8 mouse cellular contexts compared by ENCODE assay signal in the genomic region with DNA sequence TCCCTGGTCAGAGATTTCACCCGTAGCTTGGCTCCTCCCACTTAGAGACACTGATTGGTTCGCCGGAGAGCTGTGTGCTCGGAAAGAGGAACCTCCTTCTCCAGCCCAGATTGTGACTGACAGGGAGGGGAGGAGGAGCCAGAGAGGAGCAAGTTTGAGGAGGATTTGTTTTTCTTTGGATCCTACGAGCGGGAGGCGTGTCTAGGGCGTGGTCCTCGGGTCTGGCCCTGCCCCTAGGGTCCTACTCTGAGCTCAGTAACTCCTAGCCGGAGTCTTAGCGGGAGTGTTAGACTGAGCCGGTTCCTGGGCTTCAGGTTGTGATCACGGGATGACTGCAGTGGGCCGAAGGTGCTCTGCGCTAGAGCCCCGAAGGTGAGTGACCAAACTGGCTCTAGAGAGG. TPM values are rescaled to one million over a fixed set of nuclear protein-coding genes. Genes with fewer than 3 reads are reported as not detected.
DNase-seq lines count a peak whose midpoint lies in the region; ATAC-seq and TF ChIP-seq lines count a peak whose summit lies in the region.

No protein-coding gene starts in this region.

- H3K27ac ChIP-seq in lung, postnatal 0 days (ENCODE audit: low read length) = peak overlapping the region; percentile 83

- peak; percentile 97 for ATAC-seq in G1E (ENCODE audit: extremely low read depth, insufficient number of reproducible peaks, low FRiP score, poor library complexity, severe bottlenecking)
- peak; percentile 95 to 98 for ATAC-seq in hematopoietic stem cell, adult 5-6 weeks (replicated peaks in 1 of 2; ENCODE audit: insufficient read depth in 1 of 2, low FRiP score in 2 of 2, low TSS enrichment in 1 of 2, low read depth in 1 of 2, poor library complexity in 2 of 2, severe bottlenecking in 2 of 2)
- peak; percentile 98 for ATAC-seq in lung, postnatal 0 days

- TF ChIP-seq EP300 in lung, postnatal 0 days (IDR thresholded peaks at IDR 0.05) = no peak

- peaks cover 61% of the 10 kb centered on the region for H3K27me3 ChIP-seq in G1E (ENCODE audit: insufficient read depth, low read length)
- H3K27me3 ChIP-seq in lung, postnatal 0 days (replicated peaks; ENCODE audit: insufficient read depth, low read length) = no peaks in the 10 kb centered on the region

- no peak for TF ChIP-seq CTCF in G1E (IDR thresholded peaks at IDR 0.05; ENCODE audit: low read depth, low read length)
- TF ChIP-seq CTCF in lung, postnatal 0 days (IDR thresholded peaks at IDR 0.05) = no peak

- peak overlapping the region; percentile 54 for H3K9ac ChIP-seq in lung, postnatal 0 days (replicated peaks; ENCODE audit: low read depth)

- no peaks in the 10 kb centered on the region for H3K9me3 ChIP-seq in G1E (replicated peaks)
- no peaks in the 10 kb centered on the region for H3K9me3 ChIP-seq in lung, postnatal 0 days (ENCODE audit: low read length)

- 2% methylated on average over 16 of the region's 16 CpGs for WGBS in lung, postnatal 0 days

- peak; percentile 91 for DNase-seq in G1E (ENCODE audit: low spot score)
- peak; percentile 78 for DNase-seq in cerebellum, adult 8-10 months
- peak; percentile 95 for DNase-seq in forelimb bud, embryonic 11.5 days (ENCODE audit: low read depth, low spot score)
- peak; percentile 92 for DNase-seq in layer of hippocampus, adult 9-11 months
- peak; percentile 100 for DNase-seq in lung, postnatal 0 days (ENCODE audit: low spot score)
- DNase-seq in ovary, postnatal 14 days (ENCODE audit: low spot score) = peak; percentile 79
- peak; percentile 81 for DNase-seq in thymus, postnatal 14 days

- peak overlapping the region; percentile 54 for H3K4me2 ChIP-seq in lung, postnatal 0 days (replicated peaks; ENCODE audit: low read depth, low read length)

- no peaks in the 10 kb centered on the region for H3K36me3 ChIP-seq in G1E (replicated peaks)
- no peaks in the 10 kb centered on the region for H3K36me3 ChIP-seq in lung, postnatal 0 days (ENCODE audit: insufficient read depth, low read length)

- peaks cover 14% of the 10 kb centered on the region for H3K4me1 ChIP-seq in G1E (ENCODE audit: insufficient read depth, low read depth, low read length)
- peaks cover 8% of the 10 kb centered on the region; the same call in 1 of the 2 replicates for H3K4me1 ChIP-seq in lung, postnatal 0 days (ENCODE audit: insufficient read depth, low read depth, low read length)

- peak overlapping the region; percentile 62; the same call in 1 of the 2 replicates for H3K4me3 ChIP-seq in G1E (ENCODE audit: low read depth, low read length)
- peak overlapping the region; percentile 48 for H3K4me3 ChIP-seq in lung, postnatal 0 days (ENCODE audit: low read depth, low read length)

RNA-seq across cellular contexts. Expression of gene Sh2d3c, which starts 6.6 kb away (rescaled TPM):
- total RNA-seq in G1E (2014; fragmentation: Nextera tagmentation) (not detected in 2 replicates), G1E (2017) (0.06 and 0.98 TPM in 2 replicates)
- 0.35 and 0.39 TPM in 2 replicates for polyA plus RNA-seq in G1E (2012)
- 10.4 and 17.9 TPM in 2 replicates for total RNA-seq in hematopoietic stem cell, adult 5-6 weeks (2017)
- 51.8 and 53.5 TPM in 2 replicates for polyA plus RNA-seq in lung, postnatal 0 days (2015; fragmentation: Nextera tagmentation; extraction: Ambion mirVana)

RNA-seq across cellular contexts. Expression of gene 6330409D20Rik, which starts 13.4 kb away (rescaled TPM):
- not detected in 2 replicates for total RNA-seq in G1E (2014; fragmentation: Nextera tagmentation)
- 0.17 TPM in 1 of 2 replicates, not detected in the other for total RNA-seq in G1E (2017)
- not detected in 2 replicates for polyA plus RNA-seq in G1E (2012)
- not detected in 2 replicates for total RNA-seq in hematopoietic stem cell, adult 5-6 weeks (2017)
- polyA plus RNA-seq in lung, postnatal 0 days (2015; fragmentation: Nextera tagmentation; extraction: Ambion mirVana) = 0.30 TPM in 2 replicates

RNA-seq across cellular contexts. Expression of gene Cdk9, which starts 14.6 kb away (rescaled TPM):
- total RNA-seq in G1E (2014; fragmentation: Nextera tagmentation) (68.7 and 71.2 TPM in 2 replicates), G1E (2017) (31.7 and 32.5 TPM in 2 replicates)
- polyA plus RNA-seq in G1E (2012) = 105 and 129 TPM in 2 replicates
- 68.8 and 74.9 TPM in 2 replicates for total RNA-seq in hematopoietic stem cell, adult 5-6 weeks (2017)
- 62.8 and 68.7 TPM in 2 replicates for polyA plus RNA-seq in lung, postnatal 0 days (2015; fragmentation: Nextera tagmentation; extraction: Ambion mirVana)

RNA-seq across cellular contexts. Expression of gene Fpgs, which starts 23.5 kb away (rescaled TPM):
- total RNA-seq in G1E (2014; fragmentation: Nextera tagmentation) = 14.7 and 22.9 TPM in 2 replicates
- total RNA-seq in G1E (2017) = 12.8 and 13.6 TPM in 2 replicates
- polyA plus RNA-seq in G1E (2012) = 81.4 and 145 TPM in 2 replicates
- total RNA-seq in hematopoietic stem cell, adult 5-6 weeks (2017) = 20.6 and 27.0 TPM in 2 replicates
- 12.6 and 15.6 TPM in 2 replicates for polyA plus RNA-seq in lung, postnatal 0 days (2015; fragmentation: Nextera tagmentation; extraction: Ambion mirVana)

RNA-seq across cellular contexts. Expression of gene Tor2a, which starts 29.6 kb away (rescaled TPM):
- total RNA-seq in G1E (2014; fragmentation: Nextera tagmentation) (9.0 and 9.7 TPM in 2 replicates), G1E (2017) (14.0 and 17.7 TPM in 2 replicates)
- polyA plus RNA-seq in G1E (2012) = 28.2 and 30.1 TPM in 2 replicates
- 17.8 and 23.3 TPM in 2 replicates for total RNA-seq in hematopoietic stem cell, adult 5-6 weeks (2017)
- 60.9 and 63.5 TPM in 2 replicates for polyA plus RNA-seq in lung, postnatal 0 days (2015; fragmentation: Nextera tagmentation; extraction: Ambion mirVana)

Comparison
In these comparisons a context has a peak if more than half of its experiments do, and no peak if none do; other contexts are left out.
1. Peak in every context shown above with its lines: DNase-seq, ATAC-seq, H3K4me3 ChIP-seq and H3K27ac ChIP-seq.